Mouse (Mus musculus) cerebellum, adult 2 months (tissue): Measurements from ENCODE around the gene Amdhd2. TPM values are rescaled to one million over a fixed set of nuclear protein-coding genes. Genes with fewer than 3 reads are reported as not detected.
A peak's percentile ranks its signal among the peaks of the same experiment; 100 is the strongest.

ENCODE experiments used
- DNase-seq, 2 experiments: peaks; one replicate each; pipeline ENCODE4 v3.0.0; 2021
- H3K27ac ChIP-seq: fragments of 200-500 bp; 2 replicates; pipeline ENCODE4 v1.5.1; 2012; ENCODE audit warnings: low read length, control low read depth, inconsistent platforms; ENCODE audit not compliant: insufficient read depth
- H3K27me3 ChIP-seq: fragments of 200-500 bp; 2 replicates; pipeline ENCODE4 v1.6.1; 2012; ENCODE audit warnings: inconsistent platforms, mild to moderate bottlenecking, low read length, moderate library complexity; ENCODE audit not compliant: control insufficient read depth, insufficient read depth
- H3K4me1 ChIP-seq: fragments of 200-500 bp; 2 replicates; pipeline ENCODE4 v1.6.1; 2011; ENCODE audit warnings: low read length; ENCODE audit not compliant: control insufficient read depth, insufficient read depth
- H3K4me3 ChIP-seq: fragments of 200-500 bp; replicated peaks from 2 replicates; pipeline ENCODE3; 2011; ENCODE audit warnings: mild to moderate bottlenecking, low read depth, low read length, control low read depth; ENCODE audit not compliant: insufficient read depth
- CTCF ChIP-seq: fragments of 200-500 bp; IDR thresholded peaks from 2 replicates; pipeline ENCODE4 v1.5.1; 2011; ENCODE audit warnings: low read depth, mild to moderate bottlenecking, control low read depth, low read length, moderate library complexity, borderline replicate concordance; ENCODE audit not compliant: insufficient read depth
- POLR2A ChIP-seq: fragments of 200-500 bp; IDR thresholded peaks from 2 replicates; pipeline ENCODE4 v1.6.1; 2011; ENCODE audit warnings: low read length, control low read depth, borderline replicate concordance; ENCODE audit not compliant: insufficient read depth
- WGBS: fragments of 180-500 bp; shearing (Covaris S2); methylation state at CpG from one replicate; pipeline ENCODE4 v1.1.7; 2018; 5-methylcytosine and 5-hydroxymethylcytosine counted together
- polyA plus RNA-seq: library from polyadenylated mRNA; depleted of rRNA; stranded (reverse); fragments of >200 nt; gene quantifications from 2 replicates; pipeline ENCODE4 v1.2.3, GENCODE M21; 2012

The Amdhd2 gene
- polyA plus RNA-seq, 1 experiment = 37.0 TPM

DNA sequence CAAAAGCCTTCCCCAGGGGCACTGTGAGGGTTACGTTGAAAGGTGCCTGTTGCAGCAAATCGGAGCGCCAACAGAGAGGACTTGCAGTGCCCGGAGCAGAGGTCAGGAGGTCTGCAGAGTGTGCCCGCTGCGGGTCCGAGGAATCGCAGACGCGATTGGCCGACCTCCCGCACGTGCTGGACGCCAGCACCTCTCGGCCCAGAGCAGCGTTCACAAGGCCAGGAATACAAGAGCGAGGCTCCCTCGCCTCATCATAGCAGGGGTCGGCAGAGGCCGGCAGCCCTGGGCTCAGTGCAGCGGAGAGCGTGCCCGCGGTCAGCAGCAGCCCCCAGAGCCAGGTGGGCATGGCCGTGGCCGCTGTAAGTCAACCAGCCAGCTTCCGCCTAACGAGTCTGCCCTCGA is 45.1 kb upstream of the Amdhd2 start:
- DNase-seq = no peak
- H3K4me3 ChIP-seq = peak overlapping the region; percentile 15
- TF ChIP-seq CTCF (no peak), POLR2A (no peak)
- 22% methylated on average over 29 of the region's 29 CpGs for WGBS
- H3K4me1 ChIP-seq = peaks cover 25% of the 10 kb centered on the region
- no peaks in the 10 kb centered on the region for H3K27me3 ChIP-seq
- peak overlapping the region; percentile 6; the same call in 1 of the 2 replicates for H3K27ac ChIP-seq

DNA sequence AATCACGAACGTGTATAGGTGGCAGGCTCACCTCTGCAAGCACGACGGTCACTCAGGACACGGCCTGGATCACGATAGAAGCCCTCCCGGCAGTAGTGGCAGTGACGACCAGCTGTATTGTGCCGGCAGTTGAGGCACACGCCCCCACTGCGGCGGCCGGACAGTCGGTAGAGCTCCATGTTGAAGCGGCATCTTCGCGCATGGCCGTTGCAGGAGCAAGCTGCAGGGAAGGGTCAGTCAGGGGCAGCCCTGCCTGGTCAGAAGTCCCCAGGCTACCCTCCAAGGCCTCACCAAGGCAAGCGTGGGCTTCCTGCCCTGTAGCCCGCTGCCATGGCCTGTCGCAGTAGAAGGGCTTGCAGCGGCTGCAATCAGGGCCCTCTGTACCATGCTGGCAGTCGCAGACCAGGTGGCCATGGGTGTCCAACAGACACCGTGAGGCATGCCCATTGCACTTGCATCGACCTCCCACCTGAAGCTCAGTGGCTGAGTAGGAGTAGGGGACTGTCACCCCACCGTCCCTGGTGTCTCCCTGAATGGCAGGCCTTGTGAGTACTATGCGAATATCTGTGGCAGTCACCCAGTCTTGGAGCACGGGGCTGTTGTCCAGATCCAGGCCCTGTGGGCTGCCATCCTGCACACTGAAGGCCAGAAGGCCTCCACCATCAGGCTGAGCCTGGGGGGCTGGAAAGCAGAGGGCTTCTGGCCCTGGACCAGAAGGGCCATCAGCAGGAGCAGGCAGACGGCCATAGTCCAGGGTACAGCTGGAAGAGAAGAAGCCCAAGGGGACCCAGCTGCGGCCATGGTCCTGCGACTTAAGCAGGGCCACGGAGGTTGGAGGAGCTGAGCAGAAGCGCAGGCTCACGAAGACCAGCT is 44.4 kb upstream of the Amdhd2 start:
- peak in 1 of 2 experiments; percentile 31 for DNase-seq
- H3K4me3 ChIP-seq = no peak overlapping the region
- no peak for TF ChIP-seq POLR2A
- TF ChIP-seq CTCF = no peak
- no peak overlapping the region for H3K27ac ChIP-seq
- H3K4me1 ChIP-seq = peaks cover 25% of the 10 kb centered on the region
- WGBS = 84% methylated on average over 34 of the region's 34 CpGs
- no peaks in the 10 kb centered on the region for H3K27me3 ChIP-seq

DNA sequence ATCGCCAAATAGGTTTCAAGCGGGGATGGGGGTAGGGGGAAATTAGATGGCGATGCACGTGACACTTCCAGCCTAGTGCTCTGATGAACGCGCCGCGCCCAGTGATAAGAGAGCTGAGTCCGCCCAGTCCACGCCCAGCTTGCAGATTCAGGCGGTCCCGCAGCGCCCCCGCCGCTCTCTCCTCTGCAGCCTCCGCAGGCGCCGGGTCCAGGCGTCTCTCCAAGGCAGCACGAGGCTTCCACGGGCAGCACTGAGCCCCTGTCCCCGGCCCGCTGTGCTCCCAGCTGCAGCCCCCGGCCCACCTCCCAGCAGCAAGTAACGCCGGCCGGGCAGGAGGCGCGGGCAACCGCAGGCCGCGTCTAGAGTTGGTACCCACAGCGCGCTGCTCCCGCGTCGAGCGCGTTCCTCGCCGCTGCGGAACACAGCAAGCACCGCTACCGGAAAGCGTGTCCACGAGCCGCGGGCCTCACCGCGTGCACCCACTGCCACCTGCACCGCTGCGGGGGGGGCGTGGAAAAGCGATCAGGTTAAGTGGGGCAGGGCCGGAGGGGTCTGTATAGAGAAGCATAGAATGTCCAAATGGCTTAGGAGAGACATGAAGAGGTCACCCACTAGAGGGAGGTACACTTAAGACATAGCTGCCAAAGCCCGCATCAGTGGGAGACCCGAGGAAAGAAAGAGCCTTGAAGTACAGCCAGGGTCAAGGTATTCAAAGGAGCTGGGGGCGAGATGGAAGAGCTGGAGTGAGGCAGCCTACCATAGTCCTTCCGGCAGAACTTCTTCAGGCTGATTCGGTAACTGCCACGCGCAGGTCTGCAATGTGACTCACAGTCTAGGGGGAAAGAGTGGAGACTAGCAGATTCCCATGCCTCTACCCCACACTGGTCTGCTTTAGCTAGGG is 43.1 kb upstream of the Amdhd2 start:
- H3K27ac ChIP-seq = no peak overlapping the region
- 12% methylated on average over 60 of the region's 62 CpGs for WGBS
- peak overlapping the region; percentile 42 for H3K4me3 ChIP-seq
- peak; percentile 72 to 73 for DNase-seq
- H3K4me1 ChIP-seq = peaks cover 25% of the 10 kb centered on the region
- no peaks in the 10 kb centered on the region for H3K27me3 ChIP-seq
- no peak for TF ChIP-seq POLR2A
- no peak for TF ChIP-seq CTCF

DNA sequence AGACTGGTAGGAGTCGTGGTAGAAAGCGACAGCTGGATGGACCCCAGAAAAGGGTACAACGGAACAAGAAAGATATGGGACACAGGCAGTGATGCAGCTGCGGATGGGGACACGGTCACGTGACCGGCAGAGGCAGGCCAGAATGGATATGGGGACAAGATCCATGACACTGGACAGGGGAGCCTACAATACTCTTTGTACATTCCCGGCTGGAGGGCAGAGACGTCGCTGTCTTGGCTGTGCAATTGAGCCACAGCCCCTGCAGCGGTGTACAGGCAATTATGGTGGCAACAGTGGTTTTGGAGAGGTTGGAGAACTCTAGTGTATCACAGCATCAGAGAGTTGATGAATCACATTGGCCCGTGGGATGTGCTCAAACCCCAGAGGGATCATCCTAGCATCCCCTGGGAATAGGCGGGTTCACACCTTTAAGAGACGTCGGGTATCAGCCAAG is 42.4 kb upstream of the Amdhd2 start:
- WGBS = 8% methylated on average over 15 of the region's 15 CpGs
- TF ChIP-seq CTCF (no peak), POLR2A (no peak)
- no peaks in the 10 kb centered on the region for H3K27me3 ChIP-seq
- H3K4me3 ChIP-seq = peak overlapping the region; percentile 64
- no peak for DNase-seq
- peaks cover 24% of the 10 kb centered on the region for H3K4me1 ChIP-seq
- H3K27ac ChIP-seq = peak overlapping the region; percentile 49; the same call in 1 of the 2 replicates

DNA sequence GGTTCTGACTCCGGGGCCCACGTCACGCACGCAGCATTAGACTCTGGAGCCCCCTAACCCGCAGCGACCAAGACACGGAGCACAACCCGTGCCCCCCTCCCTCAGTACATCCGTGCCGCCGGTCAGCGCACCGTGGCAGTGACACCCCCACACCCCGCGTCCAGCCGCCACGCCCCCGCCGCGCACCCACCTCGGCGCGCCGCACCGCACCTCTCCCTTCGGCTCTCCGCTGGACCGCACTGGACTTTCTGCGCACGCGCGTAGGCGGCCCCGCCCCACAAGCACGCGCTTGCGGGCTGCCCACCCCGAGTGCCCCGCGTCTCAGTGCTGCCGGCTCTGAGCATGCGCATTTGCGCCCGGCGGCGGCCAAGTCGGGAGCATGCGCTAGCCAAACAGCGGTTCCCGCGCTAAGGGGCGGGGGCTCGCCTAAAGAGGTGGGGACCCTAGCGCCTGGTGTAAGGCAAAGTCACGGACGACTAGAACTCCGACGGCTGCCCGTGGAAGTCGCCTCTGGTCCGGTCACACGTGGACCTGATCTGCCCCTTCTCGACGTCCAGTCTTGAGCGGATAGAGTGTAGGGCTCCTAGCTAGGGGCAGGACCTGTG is 41.8 kb upstream of the Amdhd2 start, which contains the start of gene Tbc1d24:
TSS of gene Tbc1d24 (minus strand) at position 279 of the 605 bp plus-strand sequence.
- TF ChIP-seq CTCF = no peak
- TF ChIP-seq POLR2A = peak; percentile 90
- no peaks in the 10 kb centered on the region for H3K27me3 ChIP-seq
- peaks cover 26% of the 10 kb centered on the region for H3K4me1 ChIP-seq
- under 1% methylated on average over 65 of the region's 65 CpGs for WGBS
- DNase-seq = peak; percentile 96
- peak within 1 kb of the TSS; percentile 49 for H3K27ac ChIP-seq
- peak within 1 kb of the TSS; percentile 65 for H3K4me3 ChIP-seq

DNA sequence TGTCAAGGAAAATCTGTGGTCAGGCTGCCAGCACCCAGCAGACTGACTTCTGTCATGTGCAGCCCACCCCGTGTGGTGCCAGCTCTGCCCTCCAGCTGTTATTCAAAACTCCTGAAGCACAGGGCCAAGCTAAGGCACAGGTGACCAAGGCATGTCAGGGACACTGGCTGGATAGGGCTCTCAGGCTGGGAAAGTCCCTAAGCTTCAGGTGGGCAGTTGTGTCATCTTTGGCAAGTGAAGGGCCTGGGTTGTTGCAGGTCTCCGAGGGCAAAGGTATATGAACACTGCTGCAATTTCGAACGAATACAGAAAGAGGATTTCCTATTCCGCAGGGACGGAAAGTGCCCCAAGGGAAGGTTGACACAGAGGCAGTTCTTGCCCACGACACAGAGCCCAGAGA is 41.3 kb upstream of the Amdhd2 start:
- Histone ChIP-seq H3K4me3 (peak overlapping the region; percentile 65), H3K4me1 (peaks cover 31% of the 10 kb centered on the region), H3K27me3 (no peaks in the 10 kb centered on the region), H3K27ac (no peak overlapping the region; the same call in 1 of the 2 replicates)
- DNase-seq = no peak
- WGBS = 1% methylated on average over 7 of the region's 7 CpGs
- TF ChIP-seq CTCF (no peak), POLR2A (no peak)

DNA sequence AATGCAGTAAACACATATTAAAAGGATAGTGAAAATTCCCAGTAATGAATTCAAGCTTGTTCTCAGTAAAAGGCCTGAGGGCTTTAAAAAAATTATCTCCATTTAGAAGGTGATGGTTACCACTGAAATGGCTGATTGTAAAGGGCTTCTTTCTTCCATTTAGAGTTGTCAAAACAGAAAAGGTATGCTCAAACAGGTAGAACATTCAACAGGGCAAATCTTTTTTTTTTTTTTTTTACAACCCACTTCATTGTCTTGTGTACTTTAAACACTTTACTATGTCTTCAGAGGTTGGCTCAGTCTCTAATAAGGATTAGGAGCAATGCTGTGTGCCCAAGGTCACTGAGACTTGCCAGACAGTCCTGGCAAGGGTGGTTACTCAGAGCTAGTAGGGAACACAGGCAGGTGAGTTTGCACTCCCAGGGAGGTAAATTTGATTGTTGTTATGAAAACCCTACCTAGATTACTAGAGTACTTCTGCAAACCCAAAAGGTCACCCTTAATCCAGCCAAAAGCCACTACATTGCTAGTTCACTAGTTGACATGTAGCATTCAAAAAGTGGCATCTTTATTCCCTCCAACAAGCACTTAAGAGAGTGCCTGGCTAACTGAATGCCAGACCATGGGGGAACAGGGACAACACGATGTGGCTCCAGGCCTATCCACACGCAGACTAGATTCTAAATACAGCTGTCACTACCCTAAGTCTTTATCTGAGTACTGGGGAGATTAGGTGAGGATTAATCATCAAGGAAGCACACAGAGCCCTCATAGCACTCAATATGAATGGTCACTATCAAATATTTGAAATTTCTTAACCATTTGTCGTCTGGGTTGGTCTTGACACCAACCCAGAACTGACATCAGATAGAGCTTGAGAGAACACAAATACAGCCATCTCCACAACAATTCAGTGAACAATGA is 40.3 kb upstream of the Amdhd2 start:
- DNase-seq = no peak
- H3K4me1 ChIP-seq = peaks cover 33% of the 10 kb centered on the region
- peak overlapping the region; percentile 23 for H3K4me3 ChIP-seq
- H3K27me3 ChIP-seq = no peaks in the 10 kb centered on the region
- TF ChIP-seq CTCF (no peak), POLR2A (no peak)
- WGBS = 46% methylated on average over 3 of the region's 3 CpGs
- no peak overlapping the region for H3K27ac ChIP-seq
